Mouse (Mus musculus) spleen, adult 2 months (tissue): ENCODE measurements around the gene Cfap20. TPM values are rescaled to one million over a fixed set of nuclear protein-coding genes. Genes with fewer than 3 reads are reported as not detected.
A peak's percentile ranks its signal among the peaks of the same experiment; 100 is the strongest.

Experiments
- DNase-seq, 2 experiments: peaks; one replicate each; pipeline versions ENCODE4 v3.0.0 to v3.0.0-alpha.2; 2012 to 2021; ENCODE audit warnings: low spot score in 2 of 2, low read depth in 1 of 2
- H3K27ac ChIP-seq: fragments of 200-500 bp; 2 replicates; pipeline ENCODE4 v1.5.1; 2012; ENCODE audit warnings: low read length, inconsistent platforms; ENCODE audit not compliant: insufficient read depth
- H3K27me3 ChIP-seq: fragments of 200-500 bp; 2 replicates; pipeline ENCODE4 v1.6.1; 2012; ENCODE audit warnings: mild to moderate bottlenecking, moderate library complexity, low read length, inconsistent platforms; ENCODE audit not compliant: control insufficient read depth, insufficient read depth
- H3K36me3 ChIP-seq: fragments of 200-500 bp; 2 replicates; pipeline ENCODE4 v1.6.1; 2012; ENCODE audit warnings: mild to moderate bottlenecking, low read length, inconsistent platforms; ENCODE audit not compliant: control insufficient read depth, insufficient read depth
- H3K4me1 ChIP-seq: fragments of 200-500 bp; 2 replicates; pipeline ENCODE4 v1.6.1; 2011; ENCODE audit warnings: inconsistent platforms; ENCODE audit not compliant: control insufficient read depth, insufficient read depth, insufficient read length
- H3K4me3 ChIP-seq: fragments of 200-500 bp; 2 replicates; pipeline ENCODE4 v1.5.1; 2011; ENCODE audit warnings: mild to moderate bottlenecking, inconsistent platforms; ENCODE audit not compliant: insufficient read depth, insufficient read length; ENCODE audit errors: extremely low read depth
- CTCF ChIP-seq: fragments of 200-500 bp; IDR thresholded peaks from 2 replicates; pipeline ENCODE4 v1.5.1; 2011; ENCODE audit warnings: mild to moderate bottlenecking, inconsistent platforms; ENCODE audit not compliant: insufficient read depth, insufficient read length, insufficient replicate concordance; ENCODE audit errors: extremely low read depth
- POLR2A ChIP-seq: fragments of 200-500 bp; IDR thresholded peaks from 2 replicates; pipeline ENCODE4 v1.6.1; 2011; ENCODE audit warnings: low read depth, low read length, inconsistent platforms
- whole genome bisulfite sequencing: fragments of 180-500 bp; shearing (Covaris S2); methylation state at CpG from one replicate; pipeline ENCODE4 v1.1.7; 2018; 5-methylcytosine and 5-hydroxymethylcytosine counted together
- polyA plus RNA-seq: library from polyadenylated mRNA; depleted of rRNA; stranded (reverse); fragments of >200 nt; gene quantifications from 2 replicates; pipeline ENCODE4 v1.2.3, GENCODE M21; 2012

Gene Cfap20
- polyA plus RNA-seq, 1 experiment = 21.7 TPM

DNA sequence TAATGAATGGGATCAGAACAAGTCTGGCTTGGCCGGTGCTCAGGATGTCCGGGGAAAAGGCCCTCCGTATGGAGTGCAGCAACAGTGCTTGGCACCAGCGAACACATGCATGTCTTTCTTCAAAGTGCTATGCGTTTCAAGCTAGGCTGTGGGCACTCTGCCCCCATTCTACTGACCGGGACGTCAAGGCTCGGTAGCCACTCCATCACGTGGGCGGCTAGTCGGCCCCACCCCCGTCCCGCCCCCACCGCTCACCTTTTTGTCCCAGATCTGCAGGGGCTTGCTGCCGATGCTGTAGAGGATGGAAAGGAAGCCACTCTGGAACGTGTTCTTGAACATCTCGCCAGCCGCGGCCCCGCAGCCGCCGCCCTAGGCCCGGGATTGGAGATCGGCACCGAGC, 436 bp downstream of the Cfap20 start:
- Histone ChIP-seq H3K36me3 (no peaks in the 10 kb centered on the region), H3K27me3 (no peaks in the 10 kb centered on the region), H3K4me1 (no peaks in the 10 kb centered on the region; the same call in 1 of the 2 replicates), H3K27ac (peak overlapping the region; percentile 83), H3K4me3 (peak overlapping the region; percentile 85)
- under 1% methylated on average over 25 of the region's 25 CpGs for WGBS
- DNase-seq = no peak
- TF ChIP-seq POLR2A (no peak), CTCF (no peak)

DNA sequence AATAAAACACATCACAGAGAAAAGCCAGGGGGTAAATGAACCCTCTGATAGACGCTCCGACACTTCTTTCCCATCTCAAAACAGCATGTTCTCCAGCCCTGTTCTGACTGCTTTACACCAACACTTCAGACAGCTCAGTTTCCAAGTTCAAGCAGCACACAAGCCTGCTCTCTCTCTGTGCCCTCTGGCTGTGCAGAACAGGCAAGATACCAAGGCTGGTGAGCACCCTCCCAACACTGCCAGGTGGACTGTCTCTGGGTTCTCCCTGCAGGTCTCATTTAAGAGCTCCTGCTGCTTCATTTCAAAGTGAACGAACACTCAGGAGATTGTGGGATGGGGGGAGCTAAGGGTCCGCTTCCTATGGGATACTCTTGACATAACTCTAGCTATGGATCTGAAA, 1.5 kb downstream of the Cfap20 start:
- Histone ChIP-seq H3K36me3 (no peaks in the 10 kb centered on the region), H3K4me1 (peaks cover 6% of the 10 kb centered on the region), H3K4me3 (no peak overlapping the region), H3K27ac (no peak overlapping the region), H3K27me3 (no peaks in the 10 kb centered on the region)
- DNase-seq = no peak
- TF ChIP-seq POLR2A (no peak), CTCF (no peak)
- 77% methylated on average over 4 of the region's 4 CpGs for WGBS

- Histone ChIP-seq H3K4me3 (no peak overlapping the region), H3K27me3 (no peaks in the 10 kb centered on the region), H3K36me3 (no peaks in the 10 kb centered on the region), H3K27ac (no peak overlapping the region), H3K4me1 (peaks cover 11% of the 10 kb centered on the region)
- DNase-seq = no peak
- TF ChIP-seq CTCF = no peak
- TF ChIP-seq POLR2A = no peak
- 74% methylated on average over 3 of the region's 3 CpGs for WGBS
These were observed 2.2 kb downstream of the Cfap20 start for GRCm38 (mm10) chr8:95432471-95432870.

GRCm38 (mm10) chr8:95429945-95430344, 4.7 kb downstream of the Cfap20 start:
- Histone ChIP-seq H3K36me3 (no peaks in the 10 kb centered on the region), H3K4me1 (peaks cover 11% of the 10 kb centered on the region), H3K4me3 (no peak overlapping the region), H3K27ac (no peak overlapping the region), H3K27me3 (no peaks in the 10 kb centered on the region)
- no peak for TF ChIP-seq POLR2A
- TF ChIP-seq CTCF = no peak
- 79% methylated on average over 3 of the region's 3 CpGs for WGBS
- no peak for DNase-seq

GRCm38 (mm10) chr8:95427594-95428535, 6.8 kb downstream of the Cfap20 start:
- no peak overlapping the region for H3K4me3 ChIP-seq
- H3K27me3 ChIP-seq = no peaks in the 10 kb centered on the region
- peaks cover 11% of the 10 kb centered on the region for H3K4me1 ChIP-seq
- H3K27ac ChIP-seq = no peak overlapping the region
- TF ChIP-seq CTCF (peak; percentile 58; the same call in 1 of the 2 replicates), POLR2A (no peak)
- WGBS = 26% methylated on average over 12 of the region's 12 CpGs
- DNase-seq = peak; percentile 51 to 63
- H3K36me3 ChIP-seq = no peaks in the 10 kb centered on the region; the same call in 1 of the 2 replicates

- Histone ChIP-seq H3K4me3 (no peak overlapping the region), H3K36me3 (peaks cover 5% of the 10 kb centered on the region), H3K27ac (peak overlapping the region; percentile 8; the same call in 1 of the 2 replicates), H3K4me1 (peaks cover 11% of the 10 kb centered on the region), H3K27me3 (no peaks in the 10 kb centered on the region)
- WGBS = 93% methylated on average over 2 of the region's 2 CpGs
- TF ChIP-seq POLR2A (no peak), CTCF (no peak)
- no peak for DNase-seq
These were observed 7.8 kb downstream of the Cfap20 start for GRCm38 (mm10) chr8:95426781-95427281.

- TF ChIP-seq POLR2A (no peak), CTCF (no peak)
- Histone ChIP-seq H3K36me3 (peaks cover 20% of the 10 kb centered on the region), H3K4me3 (no peak overlapping the region), H3K27me3 (no peaks in the 10 kb centered on the region), H3K27ac (no peak overlapping the region), H3K4me1 (peaks cover 11% of the 10 kb centered on the region)
- 89% methylated on average over 7 of the region's 7 CpGs for WGBS
- DNase-seq = no peak
These were observed 10.0 kb downstream of the Cfap20 start for GRCm38 (mm10) chr8:95424682-95425081.
